Mouse (Mus musculus): ENCODE measurements around the gene Ablim1.

Ablim1 gene

GRCm38 (mm10) chr19:57223686-57224085, 91.0 kb downstream of the Ablim1 start:
- in situ Hi-C loops (cut with MboI, MseI) = no loop called here

- in situ Hi-C loops (cut with MboI, MseI) = no loop called here
Measured at GRCm38 (mm10) chr19:57222657-57223056, 92.1 kb downstream of the Ablim1 start.

DNA sequence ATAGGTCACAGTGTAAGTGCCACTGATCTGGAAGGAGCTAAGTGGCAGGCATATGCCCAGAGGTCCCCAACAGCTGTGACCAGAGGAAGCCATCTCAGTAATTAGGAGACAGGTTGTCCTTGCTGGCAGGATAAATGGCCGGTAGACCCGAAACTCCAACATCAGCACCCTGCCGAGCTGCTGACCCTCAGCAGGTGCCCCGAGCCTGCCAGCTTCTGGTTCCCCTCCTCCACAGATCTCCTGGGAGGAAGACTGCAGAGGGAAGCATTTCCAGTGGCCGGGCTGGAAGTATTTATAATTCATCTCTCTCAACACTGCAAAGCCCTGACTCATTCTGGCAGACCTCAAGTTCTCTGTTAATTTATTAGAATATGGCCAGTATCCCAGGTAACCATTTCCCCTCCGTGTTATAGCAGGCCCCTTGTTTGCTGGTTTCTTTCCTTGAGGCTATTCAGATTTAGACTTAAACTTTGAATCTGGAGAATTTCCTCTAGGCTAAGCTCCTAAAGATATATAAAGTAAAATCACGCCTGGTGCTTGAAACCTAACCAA, 93.0 kb downstream of the Ablim1 start:
- in situ Hi-C loops (cut with MboI, MseI) = no loop called here

DNA sequence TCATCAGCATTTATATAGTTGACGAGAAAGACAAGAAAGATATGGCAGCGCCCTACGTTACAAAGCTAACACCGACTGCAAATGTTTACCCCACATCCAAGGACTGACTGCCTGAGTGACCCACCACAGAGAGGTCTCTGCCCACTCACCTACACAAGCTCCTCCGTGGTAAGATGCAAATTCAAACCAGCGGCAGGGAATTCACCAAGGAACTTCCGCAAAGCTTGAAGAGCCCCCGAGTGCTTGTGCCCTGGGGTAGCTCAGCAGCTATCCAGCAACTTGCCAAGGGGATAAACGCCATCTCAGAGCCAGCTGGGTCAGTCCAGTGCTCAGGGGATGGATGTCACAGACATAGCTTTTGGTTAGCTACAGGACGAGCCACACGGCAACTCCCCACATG, 95.0 kb downstream of the Ablim1 start:
- in situ Hi-C loops (cut with MboI, MseI) = no loop called here

DNA sequence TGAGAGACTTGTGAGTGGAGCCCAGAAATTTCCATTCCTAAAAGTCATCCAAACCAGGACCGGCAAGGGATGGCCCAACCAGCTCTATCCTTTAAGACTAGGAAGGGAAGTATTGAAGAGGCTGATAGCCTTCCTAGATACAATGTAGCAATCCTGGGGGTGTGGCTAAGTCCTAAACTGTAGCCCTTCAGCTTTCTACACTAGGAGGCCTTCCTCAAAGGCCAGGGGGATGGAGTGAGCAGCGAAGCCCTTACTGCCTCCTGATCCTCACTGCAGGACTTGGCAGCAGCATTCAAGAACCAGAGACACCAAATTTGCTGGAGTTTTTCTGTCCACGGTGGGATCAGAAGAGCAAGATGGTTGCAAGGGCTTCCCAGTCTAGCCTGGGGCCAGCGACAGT, 97.6 kb downstream of the Ablim1 start:
- in situ Hi-C loops (cut with MboI, MseI) = no loop called here

DNA sequence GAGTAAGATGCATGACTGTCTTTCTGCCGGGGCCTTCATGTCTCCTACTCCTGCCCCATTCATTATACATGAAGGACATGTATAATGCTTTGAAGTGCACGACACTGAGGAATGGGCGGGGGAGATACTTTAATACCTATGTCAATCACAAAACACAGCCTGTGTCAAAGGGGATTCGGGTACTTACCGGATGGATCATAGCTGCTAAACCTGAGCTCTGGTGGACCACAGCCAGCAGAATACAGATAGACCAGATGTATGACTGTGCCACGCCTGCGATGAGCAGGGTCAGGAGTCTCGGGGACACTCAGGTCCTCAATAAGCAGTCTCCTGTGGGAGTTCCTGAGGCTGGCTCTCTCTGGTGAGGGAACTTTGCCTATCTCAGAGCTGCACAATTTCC, 99.2 kb downstream of the Ablim1 start:
- in situ Hi-C loops (cut with MboI, MseI) = no loop called here

- in situ Hi-C loops (cut with MboI, MseI) = no loop called here
Measured at GRCm38 (mm10) chr19:57212406-57212805, 102.3 kb downstream of the Ablim1 start.

GRCm38 (mm10) chr19:57211444-57212111, 103.1 kb downstream of the Ablim1 start:
- in situ Hi-C loops (cut with MboI, MseI) = no loop called here

DNA sequence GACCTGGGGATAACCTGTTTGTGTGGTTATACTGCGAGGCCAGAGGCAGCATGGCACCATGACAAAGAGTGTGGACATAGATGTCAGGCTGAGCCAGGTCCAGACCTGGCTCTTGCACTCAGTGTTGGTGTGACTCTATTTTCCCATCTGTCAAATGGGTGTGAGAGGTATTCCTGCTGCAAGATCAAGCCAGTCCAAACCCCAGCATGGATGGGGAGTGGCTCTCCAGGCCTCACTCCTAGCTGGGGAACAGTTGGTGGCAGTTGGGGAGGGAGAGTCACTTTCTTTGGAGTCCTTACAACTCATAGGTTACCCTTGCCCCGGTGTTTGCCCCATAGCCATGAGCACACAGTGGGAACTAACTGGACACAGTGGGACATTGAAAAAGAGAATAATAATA, 103.8 kb downstream of the Ablim1 start:
- in situ Hi-C loops (cut with MboI, MseI) = no loop called here

DNA sequence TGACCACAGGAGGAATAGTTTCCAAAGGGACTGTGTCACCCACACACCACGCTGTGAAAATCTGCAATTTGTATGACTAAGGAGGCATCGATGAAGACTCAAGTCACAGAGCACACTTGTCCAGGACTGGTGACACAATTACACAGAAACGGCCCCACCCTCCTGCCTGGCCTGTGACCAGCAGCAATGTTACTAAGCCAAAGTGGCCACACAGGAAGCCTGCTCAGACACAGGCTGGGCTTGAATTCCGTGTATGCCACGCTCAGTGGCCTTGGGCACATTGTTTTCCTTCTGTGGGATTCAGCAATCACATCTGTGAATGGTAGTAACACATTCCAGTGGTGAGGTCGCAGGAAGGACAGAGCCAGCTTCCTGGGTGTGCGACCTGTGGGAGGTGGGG, 110.6 kb downstream of the Ablim1 start:
- in situ Hi-C loops (cut with MboI, MseI) = no loop called here

DNA sequence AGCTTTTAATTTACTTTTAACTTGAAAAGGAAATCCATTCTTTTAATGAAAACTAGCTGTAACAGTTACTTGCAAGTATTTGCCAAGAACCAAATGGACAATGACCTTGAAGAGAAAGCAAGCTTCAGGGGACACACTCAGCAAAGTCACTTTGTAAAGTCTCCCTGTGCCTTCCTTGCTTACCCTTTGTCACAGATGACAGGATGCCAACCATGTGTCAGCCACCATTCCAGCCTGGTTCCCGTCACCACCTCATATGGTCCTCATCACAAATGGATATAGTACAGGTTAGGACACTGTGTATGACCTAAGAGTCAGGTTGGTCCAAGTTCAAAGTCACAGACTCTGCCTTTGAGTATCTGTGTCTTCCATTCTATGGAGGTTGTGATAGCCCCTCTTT, 112.2 kb downstream of the Ablim1 start:
- in situ Hi-C loops (cut with MboI, MseI) = no loop called here

DNA sequence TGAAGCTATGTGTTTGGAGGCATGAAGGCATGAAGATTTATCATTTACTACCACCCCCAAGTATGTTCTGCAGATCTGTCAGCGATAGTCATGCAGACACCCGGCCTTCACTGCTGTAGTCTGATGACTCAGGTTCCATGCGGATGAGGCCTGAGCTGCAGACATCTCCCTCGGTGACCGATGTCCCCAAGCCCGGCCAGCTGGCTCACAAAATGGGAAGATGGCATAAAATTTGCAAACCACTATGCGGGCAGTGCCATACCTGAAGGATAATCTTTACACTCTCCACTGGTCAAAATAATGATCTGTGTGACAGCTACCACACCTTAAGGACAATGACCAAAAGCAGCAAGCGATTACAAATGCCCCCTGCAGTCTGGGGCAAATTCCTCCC, 113.6 kb downstream of the Ablim1 start:
- in situ Hi-C loops (cut with MboI, MseI) = no loop called here

DNA sequence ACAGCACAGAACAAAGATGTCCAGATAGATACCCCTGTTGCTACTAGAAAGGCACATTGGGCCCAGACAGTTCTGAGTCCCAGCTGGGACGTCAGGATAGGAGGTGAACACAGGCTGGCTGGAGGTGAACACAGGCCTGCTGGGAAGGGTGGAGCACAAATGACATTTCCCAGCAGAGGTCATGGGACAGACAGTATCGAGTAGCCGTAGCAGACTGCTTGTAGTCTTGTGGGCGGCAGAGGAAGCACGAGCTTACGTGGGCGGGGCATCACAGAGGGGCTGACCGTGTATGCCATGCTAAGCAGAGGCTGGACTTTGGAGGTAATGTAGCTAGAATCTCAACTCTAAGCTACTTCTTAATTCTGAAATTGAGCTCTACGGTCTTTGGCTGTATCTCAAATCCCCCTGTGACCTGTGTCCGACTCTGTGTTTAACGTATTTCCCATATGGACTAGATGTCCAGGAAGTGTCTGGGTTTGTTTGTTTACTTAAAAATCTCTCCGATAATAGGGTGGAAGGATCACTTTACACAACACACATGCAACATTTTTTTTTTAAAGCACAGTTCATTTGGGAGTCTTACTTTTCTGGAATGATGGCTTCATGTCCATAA, 114.1 kb downstream of the Ablim1 start:
- in situ Hi-C loops (cut with MboI, MseI) = no loop called here

DNA sequence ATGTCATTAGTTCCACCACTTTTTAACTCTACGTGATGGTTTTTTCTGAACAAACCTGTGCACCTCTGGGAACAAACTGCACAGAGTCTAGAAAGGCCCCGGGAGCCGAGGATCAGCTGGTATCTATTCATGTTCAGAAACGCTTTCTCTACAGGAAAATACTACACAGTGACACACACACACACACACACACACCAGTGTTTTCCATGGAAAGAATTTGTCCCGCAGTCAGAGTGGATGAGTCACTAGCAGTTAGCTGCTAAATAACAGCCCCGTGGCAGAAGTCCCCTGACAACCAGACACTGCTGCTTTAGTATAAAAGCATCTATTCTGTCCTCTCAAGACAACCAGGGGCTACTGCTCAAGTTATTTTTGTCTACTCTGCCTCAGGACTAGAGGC, 115.4 kb downstream of the Ablim1 start:
- in situ Hi-C loops (cut with MboI, MseI) = no loop called here

DNA sequence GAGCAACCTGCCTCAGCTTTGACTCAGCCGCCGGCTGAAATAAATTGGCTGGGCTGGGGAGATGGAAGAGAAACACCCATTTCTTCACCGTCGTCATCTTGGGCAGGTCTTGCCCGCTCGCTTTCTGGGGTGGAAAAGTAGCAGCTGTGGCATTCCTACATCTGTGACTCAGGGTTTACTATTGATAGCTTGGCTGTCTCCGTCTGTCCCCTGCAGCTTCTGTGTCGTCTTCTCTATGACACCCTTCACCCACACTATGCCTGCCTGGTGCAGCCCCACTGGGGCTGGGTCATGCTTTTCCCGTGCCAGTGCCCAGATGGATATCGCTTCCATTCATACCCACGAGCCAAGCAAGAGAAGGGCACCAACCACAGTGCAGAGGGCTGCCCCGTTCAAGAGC, 116.2 kb downstream of the Ablim1 start:
- in situ Hi-C loops (cut with MboI, MseI) = no loop called here

GRCm38 (mm10) chr19:57198029-57198428, 116.7 kb downstream of the Ablim1 start:
- in situ Hi-C loops (cut with MboI, MseI) = no loop called here

DNA sequence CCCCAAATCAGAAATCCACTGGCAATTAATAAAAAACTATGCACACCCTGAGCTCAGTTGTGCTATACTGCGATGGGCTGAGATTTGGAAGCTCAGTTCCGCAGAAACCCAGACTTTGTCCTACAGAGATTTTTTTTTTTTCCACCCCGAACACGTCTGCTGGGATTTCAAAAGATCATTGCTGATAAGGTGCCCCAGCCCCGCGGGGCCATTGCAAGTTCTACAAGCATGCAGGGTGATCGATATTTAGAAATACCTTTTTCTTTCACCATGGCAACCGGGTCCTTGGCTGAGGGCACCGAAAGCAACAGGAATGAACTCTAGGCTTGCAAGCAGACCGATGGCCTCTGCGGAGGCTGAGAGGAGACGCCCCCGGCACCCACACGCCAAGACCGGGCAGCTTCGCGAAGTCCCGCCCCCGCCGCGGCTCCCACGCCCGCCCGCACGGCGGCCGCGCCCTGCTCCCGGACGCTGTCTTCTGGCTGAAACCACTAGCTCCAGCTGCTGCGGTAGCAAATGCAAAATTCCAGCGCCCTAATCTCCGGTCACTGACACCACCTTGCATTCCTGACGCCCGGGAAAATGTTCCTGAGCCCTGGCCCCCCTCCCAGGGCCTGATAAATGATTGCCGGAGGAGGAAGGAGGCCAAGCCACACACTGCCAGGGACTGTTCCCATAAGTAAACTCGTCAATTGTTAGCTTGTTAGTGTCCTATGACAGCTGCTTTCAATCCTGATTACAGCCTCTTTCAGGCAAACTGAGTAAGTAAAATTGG, 117.5 kb downstream of the Ablim1 start:
- in situ Hi-C loops (cut with MboI, MseI) = no loop called here

DNA sequence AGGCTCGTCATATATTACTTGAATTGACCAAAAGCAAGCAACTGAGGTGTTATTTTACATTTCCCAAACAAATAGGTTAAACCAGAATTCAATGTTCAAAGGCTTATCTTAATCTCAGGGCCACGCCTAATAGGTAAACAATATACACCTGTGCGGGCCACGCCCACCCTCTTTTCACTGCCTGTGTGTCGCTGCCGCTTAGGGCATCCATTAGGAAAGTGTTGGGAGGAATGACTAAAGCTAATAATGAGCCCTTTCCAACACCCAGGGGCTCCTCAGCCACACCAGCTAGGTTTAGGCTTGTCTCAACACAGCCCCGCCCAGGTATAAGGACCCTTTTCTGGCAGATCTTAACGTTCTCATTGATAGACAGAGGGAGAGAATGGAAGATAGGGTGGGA, 118.1 kb downstream of the Ablim1 start:
- in situ Hi-C loops (cut with MboI, MseI) = no loop called here

DNA sequence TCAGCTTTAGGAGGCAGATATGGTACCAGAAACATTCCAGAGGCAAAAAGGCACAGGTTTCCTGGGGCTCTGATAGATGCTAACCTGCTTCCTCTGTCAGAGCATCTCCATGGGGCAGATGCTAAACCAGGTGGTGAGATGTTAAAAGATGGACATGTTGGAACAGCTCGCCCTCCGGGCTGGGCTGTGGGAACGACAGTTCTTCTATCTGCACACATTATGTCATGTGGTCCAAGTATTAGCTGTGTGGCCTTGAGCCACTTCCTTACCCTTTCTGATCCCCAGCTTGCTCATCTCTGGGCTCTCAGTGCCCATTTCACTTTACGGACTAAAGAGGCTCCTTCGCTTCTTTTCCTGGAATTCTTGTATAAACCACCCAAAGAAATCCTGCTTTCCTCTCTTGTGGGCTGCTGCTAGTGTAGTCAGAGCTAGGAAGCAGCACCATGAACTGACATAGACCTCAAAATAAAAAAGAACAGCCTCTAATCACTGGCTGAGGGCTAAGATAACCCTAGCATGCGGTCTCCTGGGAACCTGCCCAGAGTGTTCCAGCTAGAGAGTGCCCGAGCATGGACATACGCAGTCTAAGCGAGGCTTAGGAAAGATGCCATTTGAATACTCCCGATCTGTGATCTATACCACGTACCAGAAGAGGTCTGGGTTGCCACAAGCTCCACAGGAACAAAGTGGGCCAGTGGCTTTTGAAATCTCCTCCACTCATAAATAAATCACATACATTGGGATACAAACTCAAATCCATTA, 119.4 kb downstream of the Ablim1 start:
- in situ Hi-C loops (cut with MboI, MseI) = no loop called here

DNA sequence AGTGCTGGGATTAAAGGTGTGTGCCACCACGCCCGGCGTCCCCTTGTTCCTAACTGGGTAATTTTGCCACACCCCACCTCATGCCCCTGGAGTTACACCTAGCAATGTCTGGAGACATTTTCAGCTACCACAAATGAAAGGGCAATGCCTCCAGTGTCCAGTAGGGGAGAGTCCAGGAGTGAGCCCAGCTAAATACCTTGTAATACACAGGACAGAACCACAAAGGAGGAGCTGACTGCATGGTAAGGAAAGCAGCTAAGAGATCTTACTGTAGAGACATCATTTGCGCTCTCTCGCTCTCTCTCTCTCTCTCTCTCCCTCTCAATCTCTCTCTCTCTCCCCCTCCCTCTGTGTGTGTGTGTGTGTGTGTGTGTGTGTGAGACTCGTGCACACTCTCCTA, 120.8 kb downstream of the Ablim1 start:
- in situ Hi-C loops (cut with MboI, MseI) = no loop called here

- in situ Hi-C loops (cut with MboI, MseI) = no loop called here
Measured at GRCm38 (mm10) chr19:57193382-57193781, 121.3 kb downstream of the Ablim1 start.

DNA sequence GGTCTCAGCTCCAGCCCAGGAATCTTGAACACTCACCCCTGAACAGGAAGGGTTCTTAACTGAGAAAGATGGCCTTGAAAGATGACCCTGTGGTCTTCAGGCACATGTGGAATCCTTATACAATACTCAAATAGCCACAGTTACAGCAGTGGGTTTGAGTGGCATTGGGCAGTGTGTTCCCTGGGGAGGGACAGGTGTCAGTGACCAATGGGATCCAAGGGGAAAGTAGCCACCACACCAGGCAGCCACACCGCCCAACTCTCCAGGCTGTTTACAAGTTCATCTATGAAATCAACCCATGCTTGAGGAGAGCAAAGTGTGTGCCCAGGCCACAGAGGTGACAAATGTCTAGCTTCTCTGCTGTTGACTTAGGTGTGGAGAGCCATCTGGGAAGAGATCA, 123.6 kb downstream of the Ablim1 start:
- in situ Hi-C loops (cut with MboI, MseI) = no loop called here

All from T-helper 1 cell (primary cell).